Mouse (Mus musculus): Measurements from ENCODE around the gene 0610010K14Rik. TPM values are rescaled to one million over a fixed set of nuclear protein-coding genes. Genes with fewer than 3 reads are reported as not detected.
A peak's percentile ranks its signal among the peaks of the same experiment; 100 is the strongest.

The 0610010K14Rik gene
- polyA plus RNA-seq, 1 experiment = 153 TPM

DNA sequence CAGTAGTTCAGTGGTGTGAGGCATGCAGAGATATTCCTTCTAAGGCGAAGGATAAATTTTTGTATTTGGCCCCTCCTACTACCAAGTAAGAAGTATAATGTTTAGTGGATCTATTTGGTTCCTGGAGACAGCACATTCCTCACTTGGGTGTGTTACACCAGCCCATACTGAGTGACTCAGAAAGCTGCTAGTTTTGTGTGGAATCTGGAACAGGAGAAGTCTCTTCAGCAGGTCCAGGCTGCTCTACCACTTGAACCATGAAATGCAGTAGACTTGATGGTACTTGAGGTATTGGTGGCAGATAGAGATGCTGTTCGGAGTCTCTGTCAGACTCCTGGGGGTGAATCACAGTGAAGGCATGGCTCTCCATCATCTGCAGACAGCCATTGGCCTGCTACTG is 27.0 kb downstream of the 0610010K14Rik start:
- Histone ChIP-seq H3K4me3 (ENCODE audit: control insufficient read depth, insufficient read depth, low read length) (no peak overlapping the region), H3K36me3 (ENCODE audit: control insufficient read depth, insufficient read depth, low read length) (no peaks in the 10 kb centered on the region), H3K27ac (ENCODE audit: control insufficient read depth, insufficient read depth, low read length) (no peak overlapping the region), H3K4me1 (replicated peaks; ENCODE audit: control insufficient read depth, insufficient read depth, low read length) (no peaks in the 10 kb centered on the region), H3K27me3 (ENCODE audit: control insufficient read depth, insufficient read depth, low read length) (peaks cover 11% of the 10 kb centered on the region)
- DNase-seq = no peak
- TF ChIP-seq POLR2A (IDR thresholded peaks at IDR 0.05; ENCODE audit: control insufficient read depth, extremely low read depth, insufficient read depth, low read length, poor library complexity) (no peak), CTCF (IDR thresholded peaks at IDR 0.05; ENCODE audit: borderline replicate concordance, control insufficient read depth, extremely low read depth, insufficient read depth, low read length, poor library complexity) (no peak)
- 96% methylated on average over 2 of the region's 2 CpGs for WGBS

GRCm38 (mm10) chr11:70208778-70209388 is 28.8 kb downstream of the 0610010K14Rik start:
- no peaks in the 10 kb centered on the region for H3K36me3 ChIP-seq (ENCODE audit: control insufficient read depth, insufficient read depth, low read length)
- no peak overlapping the region for H3K4me3 ChIP-seq (ENCODE audit: control insufficient read depth, insufficient read depth, low read length)
- WGBS = 89% methylated on average over 5 of the region's 5 CpGs
- peaks cover 3% of the 10 kb centered on the region for H3K27me3 ChIP-seq (ENCODE audit: control insufficient read depth, insufficient read depth, low read length)
- H3K27ac ChIP-seq (ENCODE audit: control insufficient read depth, insufficient read depth, low read length) = no peak overlapping the region
- DNase-seq = no peak
- TF ChIP-seq CTCF (IDR thresholded peaks at IDR 0.05; ENCODE audit: borderline replicate concordance, control insufficient read depth, extremely low read depth, insufficient read depth, low read length, poor library complexity) = no peak
- no peak for TF ChIP-seq POLR2A (IDR thresholded peaks at IDR 0.05; ENCODE audit: control insufficient read depth, extremely low read depth, insufficient read depth, low read length, poor library complexity)
- no peaks in the 10 kb centered on the region for H3K4me1 ChIP-seq (replicated peaks; ENCODE audit: control insufficient read depth, insufficient read depth, low read length)

- H3K4me3 ChIP-seq (ENCODE audit: control insufficient read depth, insufficient read depth, low read length) = no peak overlapping the region
- no peak overlapping the region for H3K27ac ChIP-seq (ENCODE audit: control insufficient read depth, insufficient read depth, low read length)
- TF ChIP-seq CTCF (IDR thresholded peaks at IDR 0.05; ENCODE audit: borderline replicate concordance, control insufficient read depth, extremely low read depth, insufficient read depth, low read length, poor library complexity) (no peak), POLR2A (IDR thresholded peaks at IDR 0.05; ENCODE audit: control insufficient read depth, extremely low read depth, insufficient read depth, low read length, poor library complexity) (no peak)
- no peaks in the 10 kb centered on the region for H3K27me3 ChIP-seq (ENCODE audit: control insufficient read depth, insufficient read depth, low read length)
- 94% methylated on average over 7 of the region's 7 CpGs for WGBS
- DNase-seq = no peak
- H3K4me1 ChIP-seq (replicated peaks; ENCODE audit: control insufficient read depth, insufficient read depth, low read length) = no peaks in the 10 kb centered on the region
- H3K36me3 ChIP-seq (ENCODE audit: control insufficient read depth, insufficient read depth, low read length) = no peaks in the 10 kb centered on the region
These were observed 30.4 kb downstream of the 0610010K14Rik start for GRCm38 (mm10) chr11:70207283-70207682.

GRCm38 (mm10) chr11:70206801-70207200 is 30.9 kb downstream of the 0610010K14Rik start:
- DNase-seq = no peak
- no peaks in the 10 kb centered on the region for H3K27me3 ChIP-seq (ENCODE audit: control insufficient read depth, insufficient read depth, low read length)

GRCm38 (mm10) chr11:70201691-70202090 is 36.0 kb downstream of the 0610010K14Rik start:
- TF ChIP-seq CTCF (IDR thresholded peaks at IDR 0.05; ENCODE audit: borderline replicate concordance, control insufficient read depth, extremely low read depth, insufficient read depth, low read length, poor library complexity) (peak; percentile 91; the same call in 1 of the 2 replicates), POLR2A (IDR thresholded peaks at IDR 0.05; ENCODE audit: control insufficient read depth, extremely low read depth, insufficient read depth, low read length, poor library complexity) (no peak)
- Histone ChIP-seq H3K27ac (ENCODE audit: control insufficient read depth, insufficient read depth, low read length) (no peak overlapping the region), H3K4me3 (ENCODE audit: control insufficient read depth, insufficient read depth, low read length) (no peak overlapping the region), H3K27me3 (ENCODE audit: control insufficient read depth, insufficient read depth, low read length) (no peaks in the 10 kb centered on the region), H3K36me3 (ENCODE audit: control insufficient read depth, insufficient read depth, low read length) (no peaks in the 10 kb centered on the region), H3K4me1 (replicated peaks; ENCODE audit: control insufficient read depth, insufficient read depth, low read length) (no peaks in the 10 kb centered on the region)
- DNase-seq = peak; percentile 79
- WGBS = 58% methylated on average over 5 of the region's 5 CpGs

More at GRCm38 (mm10) chr11:70206801-70207200, 30.9 kb downstream of the 0610010K14Rik start:
- Histone ChIP-seq H3K4me3 (ENCODE audit: control insufficient read depth, insufficient read depth, low read length) (no peak overlapping the region), H3K4me1 (replicated peaks; ENCODE audit: control insufficient read depth, insufficient read depth, low read length) (no peaks in the 10 kb centered on the region), H3K36me3 (ENCODE audit: control insufficient read depth, insufficient read depth, low read length) (no peaks in the 10 kb centered on the region), H3K27ac (ENCODE audit: control insufficient read depth, insufficient read depth, low read length) (no peak overlapping the region)
- 71% methylated on average over 2 of the region's 2 CpGs for WGBS
- TF ChIP-seq POLR2A (IDR thresholded peaks at IDR 0.05; ENCODE audit: control insufficient read depth, extremely low read depth, insufficient read depth, low read length, poor library complexity) (no peak), CTCF (IDR thresholded peaks at IDR 0.05; ENCODE audit: borderline replicate concordance, control insufficient read depth, extremely low read depth, insufficient read depth, low read length, poor library complexity) (no peak)

DNA sequence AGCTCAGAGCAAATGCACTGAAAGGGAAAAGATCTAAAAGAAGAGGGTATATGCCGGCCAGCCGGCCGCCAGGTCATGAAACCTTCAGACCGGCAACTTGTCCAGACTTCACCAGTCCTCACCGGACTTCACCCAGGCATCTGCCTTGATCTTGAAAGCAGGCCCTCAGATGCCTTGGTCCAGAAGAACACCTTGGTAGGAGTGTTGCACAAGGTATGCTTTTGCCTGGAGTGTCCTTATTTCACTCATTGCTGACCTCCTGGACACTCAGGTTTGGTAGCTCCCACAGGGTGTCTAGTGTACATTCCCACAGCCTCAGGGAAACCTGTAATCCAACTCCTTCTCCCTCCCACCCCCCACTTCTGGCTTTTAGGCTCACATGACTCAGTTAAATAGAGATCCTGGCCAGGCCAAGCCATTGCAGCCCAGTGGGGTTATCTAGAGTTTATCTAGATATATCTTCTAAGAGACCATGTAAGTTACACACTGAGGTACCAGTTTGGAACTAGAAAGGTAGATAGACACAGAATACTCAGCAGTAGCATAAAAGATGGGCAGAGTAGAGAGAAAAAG is 37.6 kb downstream of the 0610010K14Rik start:
- H3K27me3 ChIP-seq (ENCODE audit: control insufficient read depth, insufficient read depth, low read length) = no peaks in the 10 kb centered on the region
- H3K4me3 ChIP-seq (ENCODE audit: control insufficient read depth, insufficient read depth, low read length) = no peak overlapping the region
- H3K27ac ChIP-seq (ENCODE audit: control insufficient read depth, insufficient read depth, low read length) = no peak overlapping the region
- H3K4me1 ChIP-seq (replicated peaks; ENCODE audit: control insufficient read depth, insufficient read depth, low read length) = no peaks in the 10 kb centered on the region
- 91% methylated on average over 5 of the region's 5 CpGs for WGBS
- TF ChIP-seq POLR2A (IDR thresholded peaks at IDR 0.05; ENCODE audit: control insufficient read depth, extremely low read depth, insufficient read depth, low read length, poor library complexity) (no peak), CTCF (IDR thresholded peaks at IDR 0.05; ENCODE audit: borderline replicate concordance, control insufficient read depth, extremely low read depth, insufficient read depth, low read length, poor library complexity) (no peak)
- H3K36me3 ChIP-seq (ENCODE audit: control insufficient read depth, insufficient read depth, low read length) = no peaks in the 10 kb centered on the region
- DNase-seq = no peak

Measured in thymus, adult 2 months (tissue).